Mouse (Mus musculus): ENCODE measurements around the gene Pdpk1.

Gene Pdpk1

DNA sequence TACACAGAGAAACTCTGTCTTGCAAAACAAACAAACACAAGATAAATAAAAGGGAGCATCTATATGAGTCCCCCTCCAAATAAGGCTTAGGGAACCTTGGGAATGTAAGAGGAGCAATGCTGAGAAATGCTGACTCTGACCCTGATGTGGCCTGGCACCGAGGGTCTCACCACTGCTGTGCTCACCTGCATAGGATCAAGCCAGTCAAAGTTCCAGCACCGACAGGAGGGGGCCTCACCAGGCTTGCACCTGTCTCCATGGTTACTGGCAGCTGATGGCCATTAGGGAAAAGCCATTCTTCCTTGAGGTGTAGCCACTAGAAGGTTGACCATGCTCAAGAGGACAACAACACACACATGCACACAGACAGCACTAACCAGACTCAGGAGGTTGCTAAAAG is 7.8 kb downstream of the Pdpk1 start:
- CTCF ChIA-PET = no interaction called here
- POLR2A ChIA-PET = interaction anchor here in 2 of 4 experiments (1.0 to 1.6 kb wide), 4 partner anchors 9 to 109 kb away, joined by 3 to 7 read pairs (median 4); partner anchors contain the start of genes Amdhd2 (in 2 of the 2) and Ccnf (in 1 of the 2)

DNA sequence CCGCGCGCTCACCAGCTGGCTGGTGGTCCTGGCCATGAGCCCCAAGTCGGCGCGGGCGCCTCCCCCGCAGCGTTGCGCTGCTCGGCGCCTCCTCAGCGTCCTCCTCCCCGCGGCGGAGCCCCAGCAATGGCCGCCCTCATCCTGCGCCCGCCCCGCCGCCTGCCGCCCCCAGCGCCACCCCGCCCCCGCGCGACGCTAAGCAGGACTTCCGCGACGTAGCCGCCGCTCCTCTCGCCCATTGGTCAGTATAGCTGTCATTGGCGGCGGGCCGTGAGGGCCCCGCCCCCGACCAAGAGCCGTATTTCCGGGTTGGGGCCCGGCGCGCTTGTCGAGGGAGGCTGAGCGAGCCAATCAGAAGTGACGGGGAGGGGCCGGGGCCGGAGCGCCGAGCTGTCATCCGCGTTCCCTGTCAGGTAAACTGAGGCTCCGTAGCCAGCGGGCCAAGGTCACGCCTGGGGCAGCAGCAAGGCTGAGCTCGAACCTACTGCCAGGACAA is 9.3 kb downstream of the Pdpk1 start:
- POLR2A ChIA-PET = interaction anchor here (0.6 to 2.1 kb wide), 54 partner anchors 8 to 1231 kb away, joined by 3 to 35 read pairs (median 4); partner anchors contain the start of genes Amdhd2 (in 4 of the 4), Atp6v0c (in 2 of the 4), Ccnf (in 2 of the 4) and Pdpk1 (in 2 of the 4)
- CTCF ChIA-PET = interaction anchor here in 3 of 4 experiments (0.6 to 1.5 kb wide), 7 partner anchors 9 to 976 kb away, joined by 3 to 16 read pairs (median 3); partner anchors contain the start of genes Abca3 (in 1 of the 3) and Pdpk1 (in 1 of the 3)

DNA sequence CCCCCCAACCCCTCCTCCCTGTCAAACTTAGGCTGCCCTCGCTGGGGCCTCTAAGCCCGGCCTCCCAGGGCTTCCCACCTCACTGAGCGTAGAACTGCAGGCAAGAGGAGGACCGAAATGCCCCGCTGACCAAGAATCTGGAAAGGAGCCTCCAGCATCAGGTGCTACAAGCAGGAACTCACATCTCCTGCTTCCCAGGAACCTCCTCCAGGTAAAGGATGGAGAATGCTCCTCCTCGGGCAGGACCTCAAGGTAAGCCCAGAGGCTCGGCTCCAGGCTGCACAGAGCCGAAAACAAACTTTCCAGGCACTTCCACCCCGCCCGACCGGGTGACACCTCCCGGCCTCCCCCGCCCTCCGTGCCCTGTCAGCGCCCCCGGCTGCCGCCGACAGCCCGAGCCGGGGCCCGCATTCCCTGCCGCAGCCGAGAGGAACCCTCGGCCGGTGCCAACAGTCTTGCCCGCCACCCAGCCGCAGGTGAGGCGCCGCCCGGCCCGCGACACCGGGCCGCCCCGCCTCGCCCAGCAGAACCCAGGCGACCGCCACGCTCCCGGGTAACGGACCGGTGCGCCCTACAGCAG is 9.8 kb downstream of the Pdpk1 start:
- CTCF ChIA-PET = interaction anchor here in 3 of 4 experiments (0.6 to 1.5 kb wide), 4 partner anchors 8 to 11 kb away, joined by 3 to 16 read pairs (median 8); partner anchors contain the start of gene Pdpk1 (in 1 of the 3)
- POLR2A ChIA-PET = interaction anchor here (0.7 to 2.1 kb wide), 32 partner anchors 7 to 314 kb away, joined by 3 to 35 read pairs (median 4); partner anchors contain the start of genes Amdhd2 (in 2 of the 4), Pdpk1 (in 2 of the 4), Abca3 (in 1 of the 4) and Atp6v0c (in 1 of the 4)

DNA sequence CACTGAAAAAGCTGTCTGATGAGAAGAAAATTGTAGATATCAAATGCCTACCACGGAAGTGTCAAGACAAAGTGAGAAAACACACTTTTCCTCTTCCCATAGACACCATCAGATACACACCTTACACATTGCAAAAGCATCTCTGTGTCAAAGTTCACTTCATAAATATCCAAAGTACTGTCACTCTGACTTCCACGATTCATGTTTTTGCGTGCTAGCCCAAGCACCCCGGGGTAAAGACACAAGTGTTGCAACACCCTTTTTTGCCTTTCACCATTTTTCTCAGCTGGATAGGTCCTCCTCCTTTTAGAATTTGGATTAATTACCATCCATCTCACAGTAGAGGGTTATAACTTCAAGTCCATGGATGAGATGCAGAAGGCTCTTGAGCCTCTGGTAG is 10.8 kb downstream of the Pdpk1 start:
- POLR2A ChIA-PET = interaction anchor here (0.6 to 2.5 kb wide), 24 partner anchors 9 to 388 kb away, joined by 3 to 13 read pairs (median 4); partner anchors contain the start of genes Pdpk1 (in 2 of the 4), Amdhd2 (in 1 of the 4), Atp6v0c (in 1 of the 4) and Ccnf (in 1 of the 4)
- CTCF ChIA-PET = no interaction called here

DNA sequence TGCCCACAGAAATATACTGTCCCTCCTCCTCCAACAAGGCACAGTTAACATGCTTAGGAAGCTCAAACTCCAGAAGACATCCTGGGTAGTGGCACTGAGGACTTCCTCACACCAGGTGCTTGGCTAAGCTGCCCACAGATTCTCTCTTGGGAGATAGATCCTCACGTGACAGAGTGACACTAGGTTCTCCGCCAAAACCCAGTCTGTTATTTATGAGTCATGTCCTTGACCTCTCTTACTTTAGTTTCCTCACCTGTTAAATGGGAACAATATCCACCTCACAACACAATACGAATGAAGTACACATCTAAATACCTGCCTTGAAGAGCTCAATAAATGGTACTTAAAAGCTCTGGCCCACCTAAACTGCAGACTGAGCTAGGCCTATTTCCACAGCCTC is 11.5 kb downstream of the Pdpk1 start:
- ChIA-PET POLR2A (interaction anchor here (0.6 to 2.5 kb wide), 28 partner anchors 8 to 388 kb away, joined by 3 to 13 read pairs (median 4); partner anchors contain the start of genes Amdhd2 (in 2 of the 4), Pdpk1 (in 2 of the 4), Atp6v0c (in 1 of the 4) and Ccnf (in 1 of the 4)), CTCF (interaction anchor here in 1 of 4 experiments (0.8 kb wide), 1 partner anchor 12 kb away, joined by 3 read pairs; no protein-coding TSS in a partner anchor)

DNA sequence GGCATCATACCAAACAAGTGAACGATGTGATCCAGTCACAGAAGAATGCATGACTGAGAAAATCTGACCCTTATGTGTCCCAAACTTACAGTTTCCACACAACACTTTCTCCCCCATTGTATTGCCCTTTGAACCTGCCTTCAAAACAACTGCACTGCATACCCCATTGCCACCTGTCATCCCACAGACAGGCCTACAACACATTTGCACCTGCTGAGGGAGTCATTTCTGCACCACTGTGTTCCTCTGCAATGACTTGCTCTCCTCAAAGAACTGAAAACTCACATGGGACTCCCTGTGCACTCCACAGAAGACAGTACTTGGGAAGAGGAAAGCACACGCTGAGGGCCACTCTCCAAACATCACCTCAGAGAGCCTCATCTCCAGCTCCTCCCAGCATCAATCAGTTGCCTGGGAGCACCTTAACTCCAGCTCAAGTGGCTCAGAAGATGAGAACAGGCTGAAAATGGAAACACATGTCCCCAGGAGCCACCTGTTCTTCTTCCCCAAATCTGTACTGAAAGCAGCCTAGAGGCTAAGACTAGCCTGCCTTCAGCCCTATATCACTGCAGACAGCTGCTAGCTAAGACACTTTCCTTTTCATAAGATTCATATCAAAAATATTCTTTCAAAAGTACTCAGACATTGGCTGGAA is 13.4 kb downstream of the Pdpk1 start:
- ChIA-PET CTCF (interaction anchor here in 1 of 4 experiments (0.7 kb wide), 1 partner anchor 62 kb away, joined by 3 read pairs; no protein-coding TSS in a partner anchor), POLR2A (interaction anchor here in 3 of 4 experiments (0.6 to 1.8 kb wide), 10 partner anchors 13 to 151 kb away, joined by 3 to 7 read pairs (median 3); partner anchors contain the start of genes Pdpk1 (in 1 of the 3) and Tedc2 (in 1 of the 3))

DNA sequence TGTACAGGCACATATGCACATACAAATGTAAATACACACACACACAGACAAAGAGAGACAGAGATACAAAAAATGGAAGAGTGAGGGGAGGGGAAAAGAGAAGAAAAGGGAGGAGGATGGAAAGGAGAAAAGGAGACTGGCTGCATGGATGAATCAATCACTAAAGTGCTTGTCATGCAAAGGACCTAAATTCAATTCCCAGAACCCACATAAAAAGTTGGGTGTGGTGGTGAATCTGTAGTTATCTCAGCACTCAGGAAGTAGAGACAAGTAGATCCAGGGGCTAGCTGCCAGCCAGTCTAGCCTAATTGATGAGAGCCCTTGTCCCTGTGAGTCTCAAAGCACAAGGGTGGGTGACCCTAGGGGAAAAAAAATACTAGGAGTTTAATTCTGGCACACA is 16.7 kb downstream of the Pdpk1 start:
- ChIA-PET CTCF (interaction anchor here in 3 of 4 experiments (0.5 to 2.0 kb wide), 5 partner anchors 18 to 574 kb away, joined by 3 to 7 read pairs (median 3); partner anchors contain the start of gene Ccnf (in 1 of the 3)), POLR2A (interaction anchor here in 3 of 4 experiments (0.5 to 5.8 kb wide), 24 partner anchors 8 to 967 kb away, joined by 3 to 52 read pairs (median 4); partner anchors contain the start of genes Atp6v0c (in 2 of the 3), Amdhd2 (in 1 of the 3), Ccnf (in 1 of the 3) and Pdpk1 (in 1 of the 3))

DNA sequence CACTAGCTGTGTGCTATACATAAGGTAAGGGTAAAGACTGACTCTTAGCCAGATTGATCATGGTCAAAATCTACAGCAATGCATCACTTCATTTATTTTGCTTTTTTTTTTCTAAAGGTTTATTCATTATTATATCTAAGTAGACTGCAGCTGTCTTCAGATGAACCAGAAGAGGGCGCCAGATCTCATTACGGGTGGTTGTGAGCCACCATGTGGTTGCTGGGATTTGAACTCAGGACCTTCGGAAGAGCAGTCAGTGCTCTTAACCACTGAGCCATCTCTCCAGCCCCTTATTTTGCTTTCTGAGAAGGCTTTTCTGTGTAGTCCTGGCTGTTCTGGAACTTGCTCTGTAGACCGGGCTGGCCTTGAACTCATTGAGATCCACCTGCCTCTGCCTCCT is 17.8 kb downstream of the Pdpk1 start:
- CTCF ChIA-PET = interaction anchor here (0.6 to 2.2 kb wide), 13 partner anchors 8 to 212 kb away, joined by 3 to 8 read pairs (median 3); partner anchors contain the start of genes Ccnf (in 1 of the 4) and Pdpk1 (in 1 of the 4)
- POLR2A ChIA-PET = interaction anchor here in 3 of 4 experiments (0.6 to 5.8 kb wide), 27 partner anchors 9 to 296 kb away, joined by 3 to 52 read pairs (median 4); partner anchors contain the start of genes Amdhd2 (in 2 of the 3), Ccnf (in 2 of the 3), Tedc2 (in 2 of the 3) and Atp6v0c (in 1 of the 3)

DNA sequence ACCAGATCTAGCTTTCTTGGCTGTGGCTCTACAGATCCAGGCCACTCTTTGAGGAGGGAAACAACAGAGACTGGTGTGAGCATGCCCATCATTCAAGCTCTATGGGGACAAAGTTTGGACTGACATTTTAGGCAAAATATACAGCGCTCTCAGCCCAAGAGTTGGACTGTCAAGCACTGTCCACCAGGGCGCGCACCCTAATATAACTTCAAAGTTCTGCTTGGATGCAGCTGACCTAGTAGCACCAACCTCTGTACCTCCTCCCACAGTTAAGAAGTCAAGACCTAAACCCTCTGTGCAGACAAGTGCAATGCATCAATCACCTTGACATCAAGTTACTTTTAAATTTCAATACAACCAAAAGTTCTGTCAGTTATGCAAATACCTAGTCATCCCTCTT is 19.2 kb downstream of the Pdpk1 start:
- ChIA-PET POLR2A (interaction anchor here (0.6 to 5.8 kb wide), 19 partner anchors 8 to 396 kb away, joined by 3 to 52 read pairs (median 4); partner anchors contain the start of genes Amdhd2 (in 2 of the 4), Pdpk1 (in 2 of the 4), Atp6v0c (in 1 of the 4) and Ccnf (in 1 of the 4)), CTCF (interaction anchor here (0.5 to 2.2 kb wide), 15 partner anchors 9 to 349 kb away, joined by 3 to 7 read pairs (median 3); partner anchors contain the start of genes Mlst8 (in 1 of the 4), Pdpk1 (in 1 of the 4) and Tedc2 (in 1 of the 4))

DNA sequence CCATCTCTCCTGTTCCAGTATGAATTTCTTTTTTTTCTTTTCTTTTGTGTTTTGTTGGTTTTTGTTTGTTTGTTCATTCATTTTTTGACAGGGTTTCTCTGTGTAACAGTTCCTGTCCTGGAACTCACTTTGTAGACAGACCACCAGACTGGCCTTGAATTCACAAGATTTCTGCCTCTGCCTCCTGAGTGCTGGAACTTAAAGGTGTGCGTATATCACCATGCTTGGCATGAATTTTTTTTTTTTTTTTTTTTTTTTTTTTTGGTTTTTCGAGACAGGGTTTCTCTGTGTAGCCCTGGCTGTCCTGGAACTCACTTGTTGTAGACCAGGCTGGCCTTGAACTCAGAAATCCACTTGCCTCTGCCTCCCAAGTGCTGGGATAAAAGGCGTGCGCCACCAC is 21.5 kb downstream of the Pdpk1 start:
- ChIA-PET CTCF (interaction anchor here in 3 of 4 experiments (0.6 to 1.4 kb wide), 6 partner anchors 22 to 1951 kb away, joined by 3 to 16 read pairs (median 4); partner anchors contain the start of genes Abca3 (in 1 of the 3) and Pdpk1 (in 1 of the 3)), POLR2A (interaction anchor here in 3 of 4 experiments (0.6 to 1.5 kb wide), 14 partner anchors 8 to 265 kb away, joined by 3 to 11 read pairs (median 5); partner anchors contain the start of gene Ccnf (in 2 of the 3))

DNA sequence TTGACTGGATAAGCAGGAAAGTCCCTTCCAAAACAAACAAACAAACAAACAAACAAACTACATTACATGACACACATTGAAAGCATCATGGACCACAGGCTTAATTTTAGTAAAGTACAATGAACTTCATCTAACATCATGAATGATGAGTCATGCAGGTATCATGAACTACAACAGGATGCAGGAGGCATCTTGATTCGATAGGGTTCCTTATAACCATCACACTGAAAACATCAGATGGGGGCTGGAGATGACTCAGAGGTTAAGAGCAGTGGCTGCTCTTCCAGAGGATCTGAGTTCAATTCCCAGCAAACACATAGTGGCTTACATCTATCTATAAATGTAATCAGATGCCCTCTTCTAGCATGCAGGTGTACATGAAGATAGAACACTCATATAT is 23.1 kb downstream of the Pdpk1 start:
- ChIA-PET POLR2A (interaction anchor here in 1 of 4 experiments (1.2 to 2.4 kb wide), 5 partner anchors 8 to 74 kb away, joined by 3 to 10 read pairs (median 4); partner anchors contain the start of gene Pdpk1), CTCF (interaction anchor here in 1 of 4 experiments (1.3 kb wide), 1 partner anchor 158 kb away, joined by 3 read pairs; no protein-coding TSS in a partner anchor)

DNA sequence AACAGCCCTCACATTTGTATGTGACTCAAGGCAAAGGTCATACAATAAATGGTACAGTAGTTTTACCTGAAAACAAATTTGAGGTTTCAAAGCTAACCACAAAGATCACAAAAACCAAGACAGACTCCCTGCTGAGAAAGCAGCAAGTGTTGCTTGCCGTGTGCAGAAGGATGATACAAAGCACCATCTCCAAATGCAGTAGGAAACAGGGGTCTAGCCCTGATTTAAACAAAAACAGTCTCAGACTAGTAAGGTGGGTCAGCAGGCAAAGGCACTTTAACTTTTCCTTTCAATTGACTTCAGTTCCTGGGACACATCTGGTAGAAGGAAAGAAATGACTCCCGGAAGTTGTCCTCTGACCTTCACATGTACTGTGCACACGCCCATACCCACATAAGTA is 23.9 kb downstream of the Pdpk1 start:
- CTCF ChIA-PET = interaction anchor here in 2 of 4 experiments (0.7 to 1.3 kb wide), 2 partner anchors 52 to 157 kb away, joined by 3 to 5 read pairs; no protein-coding TSS in a partner anchor
- POLR2A ChIA-PET = interaction anchor here in 2 of 4 experiments (0.7 to 2.4 kb wide), 8 partner anchors 9 to 105 kb away, joined by 3 to 10 read pairs (median 3); partner anchors contain the start of genes Atp6v0c (in 1 of the 2) and Pdpk1 (in 1 of the 2)

DNA sequence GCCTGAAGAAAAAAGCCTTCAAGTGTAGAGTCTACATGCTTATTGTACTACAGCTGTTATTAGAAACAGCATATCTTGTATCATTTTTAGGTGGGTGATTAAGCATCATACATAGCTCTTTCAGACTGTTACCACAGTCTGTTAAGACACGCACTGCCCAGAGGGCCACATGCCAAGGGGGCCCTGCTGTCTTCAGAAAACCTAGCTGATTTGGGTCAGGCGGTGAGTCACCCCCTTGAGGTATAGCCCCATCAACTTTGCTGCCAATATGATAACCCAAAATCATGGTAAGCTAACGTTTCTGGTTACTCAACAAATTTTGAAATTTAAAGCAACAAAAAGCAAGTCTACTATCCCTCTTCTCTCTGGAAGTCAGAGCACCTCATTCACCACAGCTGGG is 31.3 kb downstream of the Pdpk1 start:
- ChIA-PET POLR2A (interaction anchor here in 3 of 4 experiments (0.5 to 1.2 kb wide), 10 partner anchors 10 to 408 kb away, joined by 3 to 7 read pairs (median 3); partner anchors contain the start of gene Traf7 (in 1 of the 3)), CTCF (interaction anchor here in 1 of 4 experiments (0.6 to 0.7 kb wide), 2 partner anchors 14 to 32 kb away, joined by 4 to 5 read pairs; no protein-coding TSS in a partner anchor)

DNA sequence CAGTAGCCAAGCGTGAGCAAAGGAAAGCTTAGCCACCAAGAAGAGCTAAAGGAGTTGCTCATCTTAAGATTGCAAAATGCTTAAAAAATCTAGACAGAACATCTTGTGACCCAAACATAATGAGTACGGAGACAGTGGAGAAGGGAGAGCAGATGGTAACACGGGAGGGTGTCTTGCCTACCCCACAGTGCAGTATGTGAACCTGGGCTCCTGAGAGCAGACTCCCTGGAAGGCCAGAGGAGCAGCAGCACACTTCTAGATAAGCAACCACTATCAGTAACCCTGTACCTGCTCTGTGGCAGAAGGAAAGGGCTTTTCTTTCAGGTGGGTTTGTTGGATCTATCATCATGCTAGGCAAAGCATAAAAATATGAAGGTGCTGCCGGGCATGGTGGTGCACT is 37.7 kb downstream of the Pdpk1 start:
- CTCF ChIA-PET = no interaction called here
- POLR2A ChIA-PET = interaction anchor here in 1 of 4 experiments (1.4 kb wide), 1 partner anchor 12 kb away, joined by 3 read pairs; no protein-coding TSS in a partner anchor

DNA sequence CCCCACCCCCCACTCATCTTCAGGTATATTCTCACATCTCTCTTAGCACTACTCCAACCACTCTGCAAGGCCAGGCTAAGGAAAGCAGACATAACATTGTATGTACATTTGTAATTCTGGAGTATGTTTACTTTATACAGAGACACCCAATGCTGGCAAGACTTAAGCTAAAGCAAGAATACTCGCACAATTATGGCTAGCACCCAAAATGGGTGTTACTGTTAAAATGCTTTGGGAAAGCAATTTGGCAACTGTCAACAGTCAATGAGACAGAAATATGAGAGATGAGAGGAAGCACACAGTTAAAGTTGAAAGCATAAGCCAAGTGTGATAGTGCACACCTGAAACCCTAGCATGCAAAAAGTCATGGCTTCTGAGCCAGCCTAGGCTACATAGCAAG is 39.5 kb downstream of the Pdpk1 start:
- ChIA-PET POLR2A (no interaction called here), CTCF (interaction anchor here in 2 of 4 experiments (0.5 to 0.6 kb wide), 2 partner anchors 137 to 143 kb away, joined by 5 to 6 read pairs; no protein-coding TSS in a partner anchor)

DNA sequence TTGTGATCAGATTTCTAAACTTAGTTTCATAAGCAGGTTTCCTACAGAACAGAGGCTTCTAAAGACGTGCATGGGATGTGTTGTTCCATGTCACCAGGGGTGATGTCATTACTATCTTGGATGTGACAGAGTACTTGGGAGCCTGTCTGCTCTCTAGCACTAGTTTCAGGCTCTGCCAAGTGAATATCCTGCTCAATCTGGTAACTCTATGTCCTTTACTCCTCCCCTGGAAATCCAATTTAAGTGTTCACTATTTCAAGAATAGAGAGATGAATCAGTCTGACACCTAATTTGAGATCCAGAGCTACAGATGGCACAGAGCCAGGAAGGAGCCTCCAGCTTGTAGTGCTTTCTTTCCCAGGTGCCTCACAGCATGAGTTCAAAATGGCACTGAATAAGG is 41.8 kb downstream of the Pdpk1 start:
- CTCF ChIA-PET = interaction anchor here in 1 of 4 experiments (0.6 kb wide), 1 partner anchor 974 kb away, joined by 3 read pairs; the partner anchor contains the start of gene Tmem204

DNA sequence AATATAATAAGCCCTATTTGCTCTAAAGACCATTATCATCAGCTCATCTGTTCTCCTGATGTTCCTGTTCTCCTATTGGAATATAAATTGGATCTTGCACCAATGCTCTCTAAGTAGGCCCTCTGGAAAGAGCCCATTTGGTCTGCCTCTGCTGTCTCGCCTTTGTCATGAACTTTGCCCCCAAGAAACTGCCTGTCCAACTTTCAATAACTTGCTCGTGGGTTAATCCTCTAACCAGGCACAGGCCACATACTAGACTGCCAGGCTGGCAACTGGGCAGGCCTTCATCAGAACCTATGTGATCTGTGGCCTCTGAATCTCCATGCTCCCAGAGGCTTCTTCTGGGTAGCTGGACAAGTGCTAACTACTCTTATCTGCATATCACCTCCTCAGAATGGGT is 45.6 kb downstream of the Pdpk1 start:
- ChIA-PET CTCF (no interaction called here), POLR2A (interaction anchor here in 1 of 4 experiments (1.0 kb wide), 1 partner anchor 34 kb away, joined by 3 read pairs; no protein-coding TSS in a partner anchor)

More for the DNA sequence above, 41.8 kb downstream of the Pdpk1 start:
- POLR2A ChIA-PET = interaction anchor here in 3 of 4 experiments (0.6 to 1.8 kb wide), 9 partner anchors 10 to 142 kb away, joined by 3 to 6 read pairs (median 3); partner anchors contain the start of genes Ccnf (in 1 of the 3), Prss27 (in 1 of the 3) and Tedc2 (in 1 of the 3)
